Mouse (Mus musculus): ENCODE data around the gene Mup11.
"Not testable (repeated sequence)": the region's sequence is repeated elsewhere in the genome, so short reads cannot be mapped to it uniquely, and the experiment has no call there.

Gene Mup11

DNA sequence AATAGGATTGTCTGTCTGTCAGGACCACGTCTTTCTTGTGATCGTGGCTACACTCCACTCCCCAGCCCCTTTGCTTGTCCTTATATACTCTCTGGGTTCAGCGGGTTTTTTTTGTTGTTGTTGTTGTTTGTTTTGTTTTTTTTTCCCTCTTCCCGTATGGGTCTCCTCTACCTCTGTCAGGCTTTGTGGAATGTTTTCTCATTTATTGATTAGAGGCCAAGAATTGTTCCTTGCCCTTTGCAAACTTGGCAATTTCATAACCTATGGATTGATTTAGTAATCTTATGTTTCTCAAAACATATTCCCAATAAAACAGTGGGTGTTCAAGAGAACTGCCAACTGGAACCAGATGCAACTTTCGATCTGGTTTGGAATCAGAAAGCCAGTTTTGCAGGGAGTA, at the start of gene Mup11:
Gene Mup11, minus strand, starts transcription at position 101 of the 400 bp plus-strand sequence.
- not testable (repeated sequence) for DNase-seq (ENCODE audit: low spot score in 2 of 2)
